Mouse (Mus musculus) hindlimb bud, embryonic 11.5 days (tissue): ENCODE measurements around the gene Arcn1.

Experiments
- DNase-seq: peaks from one replicate; pipeline ENCODE4 v3.0.0-alpha.2; 2012; ENCODE audit warnings: low read depth, low spot score; ENCODE audit errors: extremely low spot score

Gene Arcn1

GRCm38 (mm10) chr9:44746666-44747065, 21.0 kb downstream of the Arcn1 start:
- no peak for DNase-seq

GRCm38 (mm10) chr9:44745371-44745770, 22.3 kb downstream of the Arcn1 start:
- no peak for DNase-seq

- DNase-seq: no peak
Observed at GRCm38 (mm10) chr9:44740663-44741192, 26.9 kb downstream of the Arcn1 start.

- no peak for DNase-seq
Observed at GRCm38 (mm10) chr9:44737240-44737949, 30.2 kb downstream of the Arcn1 start.

GRCm38 (mm10) chr9:44736301-44736700, 31.3 kb downstream of the Arcn1 start:
- DNase-seq: no peak

- no peak for DNase-seq
Observed at GRCm38 (mm10) chr9:44735886-44736285, 31.8 kb downstream of the Arcn1 start.

GRCm38 (mm10) chr9:44734524-44735494, 32.8 kb downstream of the Arcn1 start, which contains the start of gene Phldb1:
TSS of gene Phldb1 (minus strand) at chr9:44735198.
- no peak for DNase-seq

- DNase-seq: no peak
Observed at GRCm38 (mm10) chr9:44733671-44734523, 33.7 kb downstream of the Arcn1 start.

GRCm38 (mm10) chr9:44732921-44733530, 34.6 kb downstream of the Arcn1 start:
- no peak for DNase-seq

GRCm38 (mm10) chr9:44732130-44732549, 35.5 kb downstream of the Arcn1 start:
- no peak for DNase-seq

- no peak for DNase-seq
Observed at GRCm38 (mm10) chr9:44727441-44727840, 40.2 kb downstream of the Arcn1 start.

- no peak for DNase-seq
Observed at GRCm38 (mm10) chr9:44726431-44727146, 41.1 kb downstream of the Arcn1 start.

- no peak for DNase-seq
Observed at GRCm38 (mm10) chr9:44724665-44725064, 43.0 kb downstream of the Arcn1 start.

GRCm38 (mm10) chr9:44724223-44724622, 43.4 kb downstream of the Arcn1 start:
- no peak for DNase-seq

GRCm38 (mm10) chr9:44723521-44724041, 44.1 kb downstream of the Arcn1 start:
- DNase-seq: no peak

GRCm38 (mm10) chr9:44723008-44723407, 44.6 kb downstream of the Arcn1 start:
- no peak for DNase-seq

- no peak for DNase-seq
Observed at GRCm38 (mm10) chr9:44722575-44722974, 45.1 kb downstream of the Arcn1 start.

GRCm38 (mm10) chr9:44721877-44722186, 45.8 kb downstream of the Arcn1 start:
- no peak for DNase-seq

GRCm38 (mm10) chr9:44721154-44721876, 46.3 kb downstream of the Arcn1 start:
- no peak for DNase-seq
